Mouse (Mus musculus) neural tube, embryonic 13.5 days (tissue): ENCODE results near the gene Ugt1a5. TPM values are rescaled to one million over a fixed set of nuclear protein-coding genes. Genes with fewer than 3 reads are reported as not detected.

Experiments
- ATAC-seq: fragments of 200-750 bp; cut with Nextera tagmentation; 2 replicates; pipeline ENCODE4 v1.8.0; 2017; ENCODE audit warnings: low read depth, mild to moderate bottlenecking, moderate TSS enrichment, moderate library complexity
- H3K27ac ChIP-seq: fragments of 300-500 bp; sonication (generic); replicated peaks from 2 replicates; pipeline ENCODE4 v1.5.1; 2015; ENCODE audit warnings: moderate library complexity, mild to moderate bottlenecking, inconsistent platforms
- H3K27me3 ChIP-seq: fragments of 300-500 bp; sonication (generic); 2 replicates; pipeline ENCODE4 v1.6.1; 2015; ENCODE audit warnings: mild to moderate bottlenecking, inconsistent platforms
- H3K36me3 ChIP-seq: fragments of 300-500 bp; sonication (generic); 2 replicates; pipeline ENCODE4 v1.6.1; 2015; ENCODE audit warnings: mild to moderate bottlenecking, inconsistent platforms
- H3K4me1 ChIP-seq: fragments of 300-500 bp; sonication (generic); replicated peaks from 2 replicates; pipeline ENCODE4 v1.6.1; 2015; ENCODE audit warnings: inconsistent platforms
- H3K4me2 ChIP-seq: fragments of 300-500 bp; sonication (generic); 2 replicates; pipeline ENCODE4 v1.6.1; 2015; ENCODE audit warnings: inconsistent platforms, mild to moderate bottlenecking, moderate library complexity
- H3K4me3 ChIP-seq: fragments of 300-500 bp; sonication (generic); 2 replicates; pipeline ENCODE4 v1.5.1; 2015; ENCODE audit warnings: mild to moderate bottlenecking, inconsistent platforms
- H3K9ac ChIP-seq: fragments of 300-500 bp; sonication (generic); 2 replicates; pipeline ENCODE4 v1.6.1; 2015; ENCODE audit warnings: moderate library complexity, mild to moderate bottlenecking, inconsistent platforms
- H3K9me3 ChIP-seq: fragments of 300-500 bp; sonication (generic); 2 replicates; pipeline ENCODE4 v1.6.1; 2016; ENCODE audit warnings: inconsistent platforms
- WGBS: fragments of 180-500 bp; shearing (Covaris S2); methylation state at CpG from one replicate; pipeline ENCODE4 v1.1.7; 2015; 5-methylcytosine and 5-hydroxymethylcytosine counted together
- polyA plus RNA-seq: library from polyadenylated mRNA; unstranded; fragments of >200 nt; fragmentation: Nextera tagmentation; extraction: Ambion mirVana; gene quantifications from 2 replicates; pipeline ENCODE4 v1.2.1, GENCODE M21; 2015

Ugt1a5 gene
- polyA plus RNA-seq, 1 experiment from 2014 or later = not detected

GRCm38 (mm10) chr1:88235894-88236415 lies 70.1 kb downstream of the Ugt1a5 start:
- H3K9me3 ChIP-seq = peaks cover 97% of the 10 kb centered on the region
- ATAC-seq = no peak
- 64% methylated on average over 4 of the region's 4 CpGs for WGBS
- H3K4me3 ChIP-seq = no peak overlapping the region
- no peaks in the 10 kb centered on the region for H3K27me3 ChIP-seq
- H3K9ac ChIP-seq = no peak overlapping the region
- no peak overlapping the region for H3K4me2 ChIP-seq
- H3K27ac ChIP-seq = no peak overlapping the region
- no peaks in the 10 kb centered on the region for H3K36me3 ChIP-seq
- H3K4me1 ChIP-seq = no peaks in the 10 kb centered on the region

GRCm38 (mm10) chr1:88237311-88237710 lies 71.5 kb downstream of the Ugt1a5 start:
- Histone ChIP-seq H3K4me3 (no peak overlapping the region), H3K9me3 (peaks cover 97% of the 10 kb centered on the region), H3K36me3 (no peaks in the 10 kb centered on the region), H3K27ac (no peak overlapping the region), H3K4me1 (no peaks in the 10 kb centered on the region), H3K4me2 (no peak overlapping the region), H3K27me3 (no peaks in the 10 kb centered on the region), H3K9ac (no peak overlapping the region)
- WGBS = 79% methylated on average over 5 of the region's 5 CpGs
- ATAC-seq = no peak

- H3K36me3 ChIP-seq = no peaks in the 10 kb centered on the region
- no peaks in the 10 kb centered on the region for H3K4me1 ChIP-seq
- H3K9me3 ChIP-seq = peaks cover 96% of the 10 kb centered on the region
- H3K27me3 ChIP-seq = no peaks in the 10 kb centered on the region
- H3K27ac ChIP-seq = no peak overlapping the region
- no peak for ATAC-seq
- H3K9ac ChIP-seq = no peak overlapping the region
- no peak overlapping the region for H3K4me3 ChIP-seq
- no peak overlapping the region for H3K4me2 ChIP-seq
- WGBS = 80% methylated on average over 6 of the region's 6 CpGs
Observed at GRCm38 (mm10) chr1:88238771-88239170, 73.0 kb downstream of the Ugt1a5 start.

- Histone ChIP-seq H3K4me1 (no peaks in the 10 kb centered on the region), H3K36me3 (no peaks in the 10 kb centered on the region), H3K9me3 (peaks cover 96% of the 10 kb centered on the region), H3K4me3 (no peak overlapping the region), H3K4me2 (no peak overlapping the region), H3K9ac (no peak overlapping the region), H3K27ac (no peak overlapping the region), H3K27me3 (no peaks in the 10 kb centered on the region)
- WGBS = 72% methylated on average over 5 of the region's 5 CpGs
- ATAC-seq = no peak
Observed at GRCm38 (mm10) chr1:88240072-88240471, 74.3 kb downstream of the Ugt1a5 start.

- Histone ChIP-seq H3K4me3 (no peak overlapping the region), H3K27ac (no peak overlapping the region), H3K4me1 (no peaks in the 10 kb centered on the region), H3K9me3 (peaks cover 96% of the 10 kb centered on the region), H3K9ac (no peak overlapping the region), H3K4me2 (no peak overlapping the region), H3K36me3 (no peaks in the 10 kb centered on the region), H3K27me3 (no peaks in the 10 kb centered on the region)
- no peak for ATAC-seq
- 77% methylated on average over 4 of the region's 4 CpGs for WGBS
Observed at GRCm38 (mm10) chr1:88240579-88240978, 74.8 kb downstream of the Ugt1a5 start.

- H3K27me3 ChIP-seq = no peaks in the 10 kb centered on the region
- WGBS = 67% methylated on average over 5 of the region's 5 CpGs
- no peaks in the 10 kb centered on the region for H3K4me1 ChIP-seq
- H3K4me2 ChIP-seq = no peak overlapping the region
- H3K27ac ChIP-seq = no peak overlapping the region
- H3K4me3 ChIP-seq = no peak overlapping the region
- no peaks in the 10 kb centered on the region for H3K36me3 ChIP-seq
- no peak overlapping the region for H3K9ac ChIP-seq
- peaks cover 99% of the 10 kb centered on the region for H3K9me3 ChIP-seq
- no peak for ATAC-seq
Observed at GRCm38 (mm10) chr1:88243861-88244260, 78.0 kb downstream of the Ugt1a5 start.

GRCm38 (mm10) chr1:88245881-88246280 lies 80.1 kb downstream of the Ugt1a5 start:
- Histone ChIP-seq H3K27me3 (no peaks in the 10 kb centered on the region), H3K4me2 (no peak overlapping the region), H3K4me3 (no peak overlapping the region), H3K27ac (no peak overlapping the region), H3K9me3 (peaks cover 99% of the 10 kb centered on the region), H3K9ac (no peak overlapping the region), H3K4me1 (no peaks in the 10 kb centered on the region), H3K36me3 (no peaks in the 10 kb centered on the region)
- ATAC-seq = no peak
- 80% methylated on average over 6 of the region's 6 CpGs for WGBS

- no peak overlapping the region for H3K27ac ChIP-seq
- H3K4me3 ChIP-seq = no peak overlapping the region
- no peaks in the 10 kb centered on the region for H3K36me3 ChIP-seq
- ATAC-seq = no peak
- no peak overlapping the region for H3K9ac ChIP-seq
- no peak overlapping the region for H3K4me2 ChIP-seq
- WGBS = 46% methylated on average over 6 of the region's 6 CpGs
- H3K9me3 ChIP-seq = peaks cover 99% of the 10 kb centered on the region
- H3K4me1 ChIP-seq = no peaks in the 10 kb centered on the region
- H3K27me3 ChIP-seq = no peaks in the 10 kb centered on the region
Observed at GRCm38 (mm10) chr1:88246386-88246785, 80.6 kb downstream of the Ugt1a5 start.

- H3K4me3 ChIP-seq = no peak overlapping the region
Observed at GRCm38 (mm10) chr1:88247660-88248059, 81.8 kb downstream of the Ugt1a5 start.

GRCm38 (mm10) chr1:88248658-88249057 lies 82.8 kb downstream of the Ugt1a5 start:
- Histone ChIP-seq H3K36me3 (no peaks in the 10 kb centered on the region), H3K4me3 (no peak overlapping the region), H3K4me2 (no peak overlapping the region), H3K4me1 (no peaks in the 10 kb centered on the region), H3K27ac (no peak overlapping the region), H3K9ac (no peak overlapping the region), H3K27me3 (no peaks in the 10 kb centered on the region), H3K9me3 (peaks cover 97% of the 10 kb centered on the region)
- WGBS = 73% methylated on average over 4 of the region's 4 CpGs
- no peak for ATAC-seq

More at GRCm38 (mm10) chr1:88247660-88248059, 81.8 kb downstream of the Ugt1a5 start:
- no peak overlapping the region for H3K9ac ChIP-seq
- no peak overlapping the region for H3K4me2 ChIP-seq
- peaks cover 97% of the 10 kb centered on the region for H3K9me3 ChIP-seq
- 50% methylated on average over 2 of the region's 2 CpGs for WGBS
- H3K27ac ChIP-seq = no peak overlapping the region
- ATAC-seq = no peak
- no peaks in the 10 kb centered on the region for H3K27me3 ChIP-seq
- no peaks in the 10 kb centered on the region for H3K4me1 ChIP-seq
- H3K36me3 ChIP-seq = no peaks in the 10 kb centered on the region

GRCm38 (mm10) chr1:88249596-88249995 lies 83.8 kb downstream of the Ugt1a5 start:
- H3K27ac ChIP-seq = no peak overlapping the region
- whole genome bisulfite sequencing = 80% methylated on average over 7 of the region's 7 CpGs
- no peak for ATAC-seq
- H3K4me2 ChIP-seq = no peak overlapping the region
- H3K27me3 ChIP-seq = no peaks in the 10 kb centered on the region
- H3K9me3 ChIP-seq = peaks cover 97% of the 10 kb centered on the region
- H3K36me3 ChIP-seq = no peaks in the 10 kb centered on the region
- H3K9ac ChIP-seq = no peak overlapping the region
- H3K4me1 ChIP-seq = no peaks in the 10 kb centered on the region
- no peak overlapping the region for H3K4me3 ChIP-seq

- Histone ChIP-seq H3K9me3 (peaks cover 97% of the 10 kb centered on the region), H3K36me3 (no peaks in the 10 kb centered on the region), H3K4me1 (no peaks in the 10 kb centered on the region), H3K27ac (no peak overlapping the region), H3K4me2 (no peak overlapping the region), H3K9ac (no peak overlapping the region), H3K27me3 (no peaks in the 10 kb centered on the region), H3K4me3 (no peak overlapping the region)
- 81% methylated on average over 5 of the region's 5 CpGs for WGBS
- no peak for ATAC-seq
Observed at GRCm38 (mm10) chr1:88250023-88250422, 84.2 kb downstream of the Ugt1a5 start.

GRCm38 (mm10) chr1:88253106-88253505 lies 87.3 kb downstream of the Ugt1a5 start:
- no peak overlapping the region for H3K27ac ChIP-seq
- ATAC-seq = no peak
- no peaks in the 10 kb centered on the region for H3K4me1 ChIP-seq
- H3K9me3 ChIP-seq = peaks cover 97% of the 10 kb centered on the region
- no peak overlapping the region for H3K4me3 ChIP-seq
- no peak overlapping the region for H3K9ac ChIP-seq
- no peaks in the 10 kb centered on the region for H3K27me3 ChIP-seq
- H3K36me3 ChIP-seq = no peaks in the 10 kb centered on the region
- no peak overlapping the region for H3K4me2 ChIP-seq
- 75% methylated on average over 8 of the region's 8 CpGs for WGBS
